ENCODE assay signal across 27 mouse cellular contexts in the genomic region with DNA sequence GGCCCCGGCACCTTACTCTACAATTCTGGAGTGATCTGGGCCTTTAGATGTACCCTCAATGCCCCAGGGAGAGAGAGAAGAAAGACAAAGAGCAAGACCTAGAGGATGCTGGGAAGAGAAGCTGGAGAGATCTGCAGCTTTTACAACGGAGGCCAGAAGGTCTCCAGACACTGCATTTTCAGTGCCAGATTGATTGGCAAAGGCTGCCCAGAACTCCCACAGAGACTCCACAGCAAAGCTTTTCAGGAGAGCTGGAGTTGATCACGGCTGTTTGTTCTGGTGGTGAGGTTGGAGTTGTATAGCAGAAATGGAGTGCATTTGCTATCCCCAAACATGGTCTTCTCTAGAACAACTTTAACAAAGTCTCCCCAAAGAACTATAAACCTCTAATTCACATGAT.
DNase-seq lines count a peak whose midpoint lies in the region; ATAC-seq and TF ChIP-seq lines count a peak whose summit lies in the region.
"Had no signal": no experiment of that assay in that cellular context is flagged by ENCODE, and none has a peak within 500 bp of the region (broad histone marks: within the 10 kb centered on the region; RNA-seq: fewer than 3 reads in every experiment).

No protein-coding gene starts in this region.

- no peak overlapping the region for H3K4me3 ChIP-seq in cerebellum, adult 2 months (replicated peaks; ENCODE audit: insufficient read depth, low read depth, low read length)
- H3K4me3 ChIP-seq: embryonic facial prominence, embryonic 12.5 days; forebrain, embryonic 10.5 days; intestine, embryonic 15.5 days; layer of hippocampus, adult 2 months; limb, embryonic 10.5 days; limb, embryonic 15.5 days; neural tube, embryonic 15.5 days; stomach, embryonic 15.5 days had no signal

- DNase-seq in cerebellum, postnatal 4 days (ENCODE audit: low spot score in 2 of 2), result no peak
- peak; percentile 75 for DNase-seq in brain, adult 2 months (ENCODE audit: low read depth, low spot score)
- DNase-seq in cerebellum, adult 2 months, result peak; percentile 37 to 49
- peak; percentile 29 to 35 for DNase-seq in cerebellum, postnatal 14 days
- DNase-seq in adipocyte (ENCODE audit: low spot score), result no peak
- DNase-seq: adrenal gland, postnatal 14 days; forebrain, postnatal 0 days; kidney, adult 2 months; kidney, postnatal 36 days; lung, embryonic 14.5 days; lung, postnatal 14 days; midbrain, embryonic 14.5 days; right cerebral cortex, postnatal 25 days; thymus, adult 2 months; thymus, postnatal 36 days had no signal

- H3K27ac ChIP-seq in cerebellum, adult 2 months (ENCODE audit: insufficient read depth, low read length), result no peak overlapping the region
- H3K27ac ChIP-seq: embryonic facial prominence, embryonic 12.5 days; forebrain, embryonic 10.5 days; hindbrain, postnatal 0 days; intestine, embryonic 15.5 days; layer of hippocampus, adult 2 months; limb, embryonic 10.5 days; limb, embryonic 15.5 days; liver, embryonic 14.5 days; neural tube, embryonic 15.5 days; stomach, embryonic 15.5 days had no signal

- ATAC-seq in cerebellum, adult (ENCODE audit: insufficient number of reproducible peaks, low FRiP score, low TSS enrichment), result peak; percentile 61; the same call in 1 of the 2 replicates
- no peak for ATAC-seq in erythroblast, adult 5-6 weeks (replicated peaks; ENCODE audit: low FRiP score, poor library complexity, severe bottlenecking)
- ATAC-seq: forebrain, postnatal 0 days; hindbrain, postnatal 0 days; intestine, embryonic 15.5 days had no signal

- WGBS in cerebellum, adult 2 months, result 28% methylated on average over 3 of the region's 3 CpGs

- peaks cover 2% of the 10 kb centered on the region for H3K4me1 ChIP-seq in cerebellum, adult 2 months (ENCODE audit: control insufficient read depth, insufficient read depth, low read length)
- H3K4me1 ChIP-seq: embryonic facial prominence, embryonic 12.5 days; forebrain, embryonic 10.5 days; intestine, embryonic 15.5 days; limb, embryonic 10.5 days; limb, embryonic 15.5 days; neural tube, embryonic 15.5 days; stomach, embryonic 15.5 days had no signal

- no peak for TF ChIP-seq CTCF in cerebellum, adult 2 months (IDR thresholded peaks at IDR 0.05; ENCODE audit: borderline replicate concordance, insufficient read depth, low read depth, low read length)

- H3K27me3 ChIP-seq in cerebellum, adult 2 months (ENCODE audit: control insufficient read depth, insufficient read depth, low read length), result no peaks in the 10 kb centered on the region
- H3K27me3 ChIP-seq: embryonic facial prominence, embryonic 12.5 days; intestine, embryonic 15.5 days; limb, embryonic 15.5 days; neural tube, embryonic 15.5 days; stomach, embryonic 15.5 days had no signal

- no peak for TF ChIP-seq POLR2A in cerebellum, adult 2 months (IDR thresholded peaks at IDR 0.05; ENCODE audit: borderline replicate concordance, insufficient read depth, low read length)

Comparison
In these comparisons a context has a peak if more than half of its experiments do, and no peak if none do; other contexts are left out.
1. DNase-seq: peak in brain, adult 2 months (single experiment), cerebellum, adult 2 months (2 of 2) and cerebellum, postnatal 14 days (2 of 2); none in cerebellum, postnatal 4 days (0 of 2) and adipocyte (single experiment).